Mouse (Mus musculus): Measurements from ENCODE around the gene Shisa6.

DNA sequence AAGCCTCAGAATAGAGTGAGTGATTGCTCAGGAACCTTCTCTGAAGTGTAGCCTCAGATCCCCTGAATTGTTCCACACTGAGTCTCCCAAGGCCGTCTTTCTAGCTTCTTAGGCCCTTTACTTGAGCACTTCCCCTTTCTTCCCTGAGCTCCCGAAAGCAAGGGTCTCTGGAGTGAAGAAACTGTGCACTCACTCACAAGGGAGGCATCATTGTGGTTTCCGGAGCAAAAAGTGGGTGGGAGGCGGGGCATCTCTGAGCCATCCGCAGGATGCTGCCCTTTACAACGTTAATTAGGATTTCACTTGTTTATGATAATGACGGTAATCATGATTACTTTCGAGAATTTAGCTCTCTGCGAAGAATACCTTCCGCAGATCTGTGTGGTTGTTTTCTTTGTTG, 41.6 kb upstream of the Shisa6 start:
- no peak for TF ChIP-seq CTCF (IDR thresholded peaks at IDR 0.05; ENCODE audit: borderline replicate concordance, insufficient read depth, low read depth, low read length)
- no peak for TF ChIP-seq POLR2A (IDR thresholded peaks at IDR 0.05; ENCODE audit: borderline replicate concordance, insufficient read depth, low read length)

Measured in cerebellum, adult 2 months (tissue).